Mouse (Mus musculus) CH12.LX (cell line): ENCODE data around the gene Slc20a1. TPM values are rescaled to one million over a fixed set of nuclear protein-coding genes. Genes with fewer than 3 reads are reported as not detected.

Source experiments
- DNase-seq: peaks from one replicate; pipeline ENCODE4 v3.0.0-alpha.2; 2013; ENCODE audit errors: extremely low read depth
- H3K27ac ChIP-seq: 2 replicates; pipeline ENCODE4 v1.5.1; 2012; ENCODE audit warnings: low read depth, mild to moderate bottlenecking, control low read depth, moderate library complexity; ENCODE audit not compliant: insufficient read depth
- H3K27me3 ChIP-seq: replicated peaks from 2 replicates; pipeline ENCODE3; 2012; ENCODE audit warnings: inconsistent platforms
- H3K36me3 ChIP-seq, 2 experiments: replicated peaks in 1 of 2; 2 replicates each; pipeline versions ENCODE3 to v1.6.1; 2012; ENCODE audit warnings: inconsistent platforms in 1 of 2, low read length in 1 of 2, mild to moderate bottlenecking in 1 of 2, mixed read lengths in 1 of 2, moderate library complexity in 1 of 2; ENCODE audit not compliant: control insufficient read depth in 1 of 2, insufficient read depth in 1 of 2
- H3K4me1 ChIP-seq, 2 experiments: 2 replicates each; pipeline ENCODE4 v1.6.1; 2012; ENCODE audit warnings: inconsistent platforms in 1 of 2, moderate library complexity in 1 of 2; ENCODE audit not compliant: insufficient read depth in 2 of 2, control insufficient read depth in 1 of 2
- H3K4me2 ChIP-seq: 2 replicates; pipeline ENCODE4 v1.6.1; 2012; ENCODE audit warnings: low read depth, mild to moderate bottlenecking, control low read depth; ENCODE audit not compliant: poor library complexity, insufficient read depth, severe bottlenecking
- H3K4me3 ChIP-seq, 3 experiments: fragments of 150-350 bp in 1 of 3; sonication (generic) in 1 of 3; replicated peaks in 1 of 3; 2 replicates each; pipeline versions ENCODE3 to v1.5.1; 2011 to 2012; ENCODE audit warnings: low read depth in 2 of 3, low read length in 2 of 3, mild to moderate bottlenecking in 2 of 3, moderate library complexity in 2 of 3, control low read depth in 1 of 3, improper control_type of control experiment in 1 of 3, inconsistent platforms in 1 of 3, mixed read lengths in 1 of 3; ENCODE audit not compliant: poor library complexity in 1 of 3
- H3K79me2 ChIP-seq: replicated peaks from 2 replicates; pipeline ENCODE4 v1.6.1; 2012; ENCODE audit warnings: mild to moderate bottlenecking, moderate library complexity; ENCODE audit not compliant: control insufficient read depth, poor library complexity, insufficient read depth, severe bottlenecking; ENCODE audit errors: extremely low read depth
- H3K9ac ChIP-seq: 2 replicates; pipeline ENCODE4 v1.6.1; 2012; ENCODE audit warnings: low read depth, mild to moderate bottlenecking, control low read depth, moderate library complexity; ENCODE audit not compliant: insufficient read depth
- H3K9me3 ChIP-seq: replicated peaks from 2 replicates; pipeline ENCODE3; 2012; ENCODE audit warnings: low read length, inconsistent platforms, mixed read lengths
- CHD1 ChIP-seq: IDR thresholded peaks from 2 replicates; pipeline ENCODE4 v1.6.1; 2012; ENCODE audit warnings: low read depth, low read length, improper control_type of control experiment, inconsistent platforms
- CHD2 ChIP-seq: IDR thresholded peaks from 2 replicates; pipeline ENCODE4 v1.6.1; 2011; ENCODE audit warnings: low read length, improper control_type of control experiment
- CTCF ChIP-seq, 2 experiments: IDR thresholded peaks in 1 of 2; conservative IDR thresholded peaks in 1 of 2; 2 replicates each; pipeline ENCODE4 v1.5.1; 2011 to 2012; ENCODE audit warnings: low read depth in 2 of 2, low read length in 2 of 2, improper control_type of control experiment in 1 of 2, inconsistent platforms in 1 of 2, mild to moderate bottlenecking in 1 of 2, moderate library complexity in 1 of 2
- ELF1 ChIP-seq: IDR thresholded peaks from 2 replicates; pipeline ENCODE4 v1.6.1; 2014; ENCODE audit warnings: low read depth, mild to moderate bottlenecking, inconsistent platforms, low read length, improper control_type of control experiment
- EP300 ChIP-seq: IDR thresholded peaks from 2 replicates; pipeline ENCODE4 v1.6.1; 2011; ENCODE audit warnings: low read length, improper control_type of control experiment
- GABPA ChIP-seq: IDR thresholded peaks from 2 replicates; pipeline ENCODE4 v1.6.1; 2012; ENCODE audit warnings: low read depth, low read length, improper control_type of control experiment, inconsistent platforms; ENCODE audit not compliant: insufficient replicate concordance
- HCFC1 ChIP-seq: IDR thresholded peaks from 2 replicates; pipeline ENCODE4 v1.6.1; 2012; ENCODE audit warnings: low read depth, mild to moderate bottlenecking, inconsistent platforms, low read length, improper control_type of control experiment
- JUN ChIP-seq: IDR thresholded peaks from 2 replicates; pipeline ENCODE4 v1.6.1; 2011; ENCODE audit warnings: low read depth, mild to moderate bottlenecking, low read length, improper control_type of control experiment, moderate library complexity; ENCODE audit not compliant: insufficient read depth
- JUND ChIP-seq: conservative IDR thresholded peaks from 2 replicates; pipeline ENCODE4 v1.6.1; 2011; ENCODE audit warnings: low read depth, low read length, improper control_type of control experiment
- KAT2A ChIP-seq: IDR thresholded peaks from 2 replicates; pipeline ENCODE4 v1.6.1; 2012; ENCODE audit warnings: low read length, improper control_type of control experiment, inconsistent platforms; ENCODE audit not compliant: insufficient replicate concordance
- MAX ChIP-seq: IDR thresholded peaks from 2 replicates; pipeline ENCODE4 v1.6.1; 2011; ENCODE audit warnings: low read length, improper control_type of control experiment
- MEF2A ChIP-seq: IDR thresholded peaks from 2 replicates; pipeline ENCODE4 v1.6.1; 2014; ENCODE audit warnings: low read depth, mild to moderate bottlenecking, inconsistent platforms, low read length, improper control_type of control experiment, borderline replicate concordance
- PAX5 ChIP-seq: IDR thresholded peaks from 2 replicates; pipeline ENCODE4 v1.6.1; 2012; ENCODE audit warnings: low read length, inconsistent platforms, mixed read lengths
- RCOR1 ChIP-seq: conservative IDR thresholded peaks from 2 replicates; pipeline ENCODE4 v1.6.1; 2012; ENCODE audit warnings: low read depth, mild to moderate bottlenecking, inconsistent platforms, low read length, improper control_type of control experiment
- SMC3 ChIP-seq: IDR thresholded peaks from 2 replicates; pipeline ENCODE4 v1.6.1; 2011; ENCODE audit warnings: low read depth, low read length, improper control_type of control experiment
- TBP ChIP-seq: conservative IDR thresholded peaks from 2 replicates; pipeline ENCODE4 v1.6.1; 2011; ENCODE audit warnings: low read depth, low read length, improper control_type of control experiment
- USF1 ChIP-seq: IDR thresholded peaks from 2 replicates; pipeline ENCODE4 v1.6.1; 2014; ENCODE audit warnings: low read depth, mild to moderate bottlenecking, inconsistent platforms, low read length, improper control_type of control experiment
- USF2 ChIP-seq: conservative IDR thresholded peaks from 2 replicates; pipeline ENCODE4 v1.6.1; 2011; ENCODE audit warnings: low read depth, low read length, improper control_type of control experiment
- ZC3H11A ChIP-seq: IDR thresholded peaks from 2 replicates; pipeline ENCODE4 v1.6.1; 2012; ENCODE audit warnings: low read depth, mild to moderate bottlenecking, inconsistent platforms, low read length, improper control_type of control experiment
- ZKSCAN1 ChIP-seq: IDR thresholded peaks from 2 replicates; pipeline ENCODE4 v1.6.1; 2012; ENCODE audit warnings: low read depth, inconsistent platforms, low read length, improper control_type of control experiment, borderline replicate concordance
- ZMIZ1 ChIP-seq: IDR thresholded peaks from 2 replicates; pipeline ENCODE4 v1.6.1; 2012; ENCODE audit warnings: low read depth, mild to moderate bottlenecking, inconsistent platforms, low read length, improper control_type of control experiment
- ZNF384 ChIP-seq: IDR thresholded peaks from 2 replicates; pipeline ENCODE4 v1.6.1; 2012; ENCODE audit warnings: low read depth, low read length, improper control_type of control experiment, inconsistent platforms
- dilution Hi-C: fragments of 300-500 bp; cut with MboI; formaldehyde crosslinking; loops from 2 replicates; pipeline ENCODE4 v1.14.3; 2020; ENCODE audit warnings: low sequenced_read_pairs; ENCODE audit not compliant: extremely low pct_unique_long_range_greater_than_20kb, extremely low pct_ligation_motif_present
- in situ Hi-C: fragments of 300-500 bp; cut with MboI; formaldehyde crosslinking; loops from 3 replicates; pipeline ENCODE4 v1.14.3; 2019; ENCODE audit warnings: low sequenced_read_pairs, low pct_ligation_motif_present, low pct_unique_long_range_greater_than_20kb, mixed read lengths
- polyA plus RNA-seq: library from polyadenylated mRNA; unstranded; fragments of >175 nt; gene quantifications from 2 replicates; pipeline ENCODE4 v1.2.1, GENCODE M21; 2012; ENCODE audit warnings: low read depth; ENCODE audit not compliant: insufficient read length
- total RNA-seq, 2 experiments: library from RNA; depleted of rRNA; stranded (reverse); fragments of 300-350 nt in 1 of 2; fragments of >200 nt in 1 of 2; gene quantifications; 2 replicates each; pipeline ENCODE4 v1.2.3; 2012 to 2014

Slc20a1 gene
- total and polyA plus RNA-seq, 3 experiments, result 43.1 to 78.2 (median 72.1) TPM

- no peak for DNase-seq
- Histone ChIP-seq H3K4me1 (peaks cover 0 to 2% of the 10 kb centered on the region in 2 experiments; a peak in 3 of 4 replicates), H3K36me3 (no peaks in the 10 kb centered on the region), H3K4me3 (no peak overlapping the region), H3K9ac (no peak overlapping the region), H3K27ac (no peak overlapping the region), H3K4me2 (no peak overlapping the region), H3K79me2 (no peaks in the 10 kb centered on the region), H3K9me3 (peaks cover 2% of the 10 kb centered on the region), H3K27me3 (no peaks in the 10 kb centered on the region)
- TF ChIP-seq CHD1 (no peak), USF1 (no peak), MEF2A (no peak), GABPA (no peak), EP300 (no peak), RCOR1 (no peak)
- in situ Hi-C loops, result no loop called here
- dilution Hi-C loops, result no loop called here
These were observed 44.4 kb downstream of the Slc20a1 start for GRCm38 (mm10) chr2:129243005-129243404.

DNA sequence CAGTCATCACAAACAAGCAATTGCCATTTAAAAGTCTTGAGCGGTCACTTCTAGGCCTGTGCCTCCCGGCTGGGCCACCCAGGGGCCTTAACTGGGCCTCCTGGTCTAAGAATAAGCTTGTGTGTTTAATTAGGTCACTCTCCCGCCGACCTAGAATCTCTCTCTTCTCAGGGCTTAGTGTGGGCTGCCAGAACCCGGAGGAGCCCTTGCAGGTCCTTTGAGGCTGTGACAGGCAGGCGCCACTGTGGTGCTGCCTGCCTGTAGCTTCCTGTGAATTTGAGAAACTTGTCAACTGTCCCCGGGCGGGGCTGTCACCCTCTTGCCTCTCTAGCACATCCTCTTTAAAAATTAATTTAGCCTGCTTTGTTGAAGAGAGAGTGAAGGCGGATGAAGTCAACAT lies 45.2 kb downstream of the Slc20a1 start:
- H3K9ac ChIP-seq, result no peak overlapping the region
- H3K9me3 ChIP-seq, result peaks cover 2% of the 10 kb centered on the region
- no peak overlapping the region for H3K27ac ChIP-seq
- no peaks in the 10 kb centered on the region for H3K79me2 ChIP-seq
- no peaks in the 10 kb centered on the region for H3K27me3 ChIP-seq
- in situ Hi-C loops (no loop called here), dilution Hi-C loops (no loop called here)
- no peaks in the 10 kb centered on the region for H3K36me3 ChIP-seq
- H3K4me3 ChIP-seq, result no peak overlapping the region
- no peak overlapping the region for H3K4me2 ChIP-seq
- TF ChIP-seq SMC3, result no peak
- no peak for TF ChIP-seq MAX
- no peak for TF ChIP-seq USF2
- TF ChIP-seq CTCF (conservative IDR thresholded peaks at IDR 0.05 in 1 of 2, IDR thresholded peaks at IDR 0.05 in 1 of 2; ENCODE audit: low read depth in 2 of 2, low read length in 2 of 2), result no peak
- TF ChIP-seq ZKSCAN1, result no peak
- TF ChIP-seq ZC3H11A, result no peak
- TF ChIP-seq RCOR1, result no peak
- TF ChIP-seq TBP, result no peak
- no peak for TF ChIP-seq EP300
- TF ChIP-seq JUND, result no peak
- no peak for TF ChIP-seq MEF2A
- no peak for TF ChIP-seq CHD1
- TF ChIP-seq JUN, result no peak
- TF ChIP-seq HCFC1, result no peak
- TF ChIP-seq ZMIZ1, result no peak
- TF ChIP-seq ZNF384, result no peak
- no peak for TF ChIP-seq ELF1
- no peak for TF ChIP-seq KAT2A
- TF ChIP-seq PAX5, result no peak
- no peak for TF ChIP-seq CHD2
- peaks cover 0 to 2% of the 10 kb centered on the region in 2 experiments; a peak in 3 of 4 replicates for H3K4me1 ChIP-seq
- no peak for DNase-seq
